Mouse (Mus musculus): Measurements from ENCODE around the gene Atxn7l3b. TPM values are rescaled to one million over a fixed set of nuclear protein-coding genes. Genes with fewer than 3 reads are reported as not detected.
"Not testable (repeated sequence)": the region's sequence is repeated elsewhere in the genome, so short reads cannot be mapped to it uniquely, and the experiment has no call there.

Gene Atxn7l3b
- 234 TPM in 2 replicates for polyA plus RNA-seq (2014; fragmentation: Nextera tagmentation; extraction: Ambion mirVana)

GRCm38 (mm10) chr10:112928452-112929221 lies at the start of gene Atxn7l3b:
Gene Atxn7l3b, minus strand, starts transcription at chr10:112929001.
- under 1% methylated on average over 70 of the region's 70 CpGs for WGBS
- no peaks in the 10 kb centered on the region for H3K27me3 ChIP-seq (ENCODE audit: control insufficient read depth, insufficient read depth, low read length)

GRCm38 (mm10) chr10:112977586-112977985 lies 48.8 kb upstream of the Atxn7l3b start:
- Histone ChIP-seq H3K9ac (ENCODE audit: low read length) (no peak overlapping the region), H3K4me3 (ENCODE audit: low read depth, low read length) (no peak overlapping the region), H3K36me3 (ENCODE audit: control insufficient read depth, insufficient read depth, low read length) (no peaks in the 10 kb centered on the region), H3K4me2 (ENCODE audit: low read depth, low read length, severe bottlenecking) (no peak overlapping the region), H3K9me3 (ENCODE audit: control insufficient read depth, low read length) (no peaks in the 10 kb centered on the region), H3K4me1 (replicated peaks; ENCODE audit: control insufficient read depth, insufficient read depth, low read length) (no peaks in the 10 kb centered on the region), H3K27ac (ENCODE audit: low read depth, low read length) (no peak overlapping the region), H3K27me3 (ENCODE audit: control insufficient read depth, insufficient read depth, low read length) (no peaks in the 10 kb centered on the region)
- 88% methylated on average over 4 of the region's 4 CpGs for WGBS
- no peak for ATAC-seq (replicated peaks; ENCODE audit: low FRiP score)
- no peak for DNase-seq (ENCODE audit: low spot score)

More at GRCm38 (mm10) chr10:112928452-112929221, at the start of gene Atxn7l3b:
- Histone ChIP-seq H3K9ac (ENCODE audit: low read length) (peak within 1 kb of the TSS; percentile 94), H3K27ac (ENCODE audit: low read depth, low read length) (peak within 1 kb of the TSS; percentile 82), H3K36me3 (ENCODE audit: control insufficient read depth, insufficient read depth, low read length) (peaks cover 13% of the 10 kb centered on the region), H3K4me2 (ENCODE audit: low read depth, low read length, severe bottlenecking) (peak within 1 kb of the TSS; percentile 61), H3K9me3 (ENCODE audit: control insufficient read depth, low read length) (no peaks in the 10 kb centered on the region; the same call in 1 of the 2 replicates), H3K4me3 (ENCODE audit: low read depth, low read length) (peak within 1 kb of the TSS; percentile 66), H3K4me1 (replicated peaks; ENCODE audit: control insufficient read depth, insufficient read depth, low read length) (peaks cover 8% of the 10 kb centered on the region; the same call in 1 of the 2 replicates)
- ATAC-seq (replicated peaks; ENCODE audit: low FRiP score) (peak; percentile 100), DNase-seq (ENCODE audit: low spot score) (peak; percentile 97)

DNA sequence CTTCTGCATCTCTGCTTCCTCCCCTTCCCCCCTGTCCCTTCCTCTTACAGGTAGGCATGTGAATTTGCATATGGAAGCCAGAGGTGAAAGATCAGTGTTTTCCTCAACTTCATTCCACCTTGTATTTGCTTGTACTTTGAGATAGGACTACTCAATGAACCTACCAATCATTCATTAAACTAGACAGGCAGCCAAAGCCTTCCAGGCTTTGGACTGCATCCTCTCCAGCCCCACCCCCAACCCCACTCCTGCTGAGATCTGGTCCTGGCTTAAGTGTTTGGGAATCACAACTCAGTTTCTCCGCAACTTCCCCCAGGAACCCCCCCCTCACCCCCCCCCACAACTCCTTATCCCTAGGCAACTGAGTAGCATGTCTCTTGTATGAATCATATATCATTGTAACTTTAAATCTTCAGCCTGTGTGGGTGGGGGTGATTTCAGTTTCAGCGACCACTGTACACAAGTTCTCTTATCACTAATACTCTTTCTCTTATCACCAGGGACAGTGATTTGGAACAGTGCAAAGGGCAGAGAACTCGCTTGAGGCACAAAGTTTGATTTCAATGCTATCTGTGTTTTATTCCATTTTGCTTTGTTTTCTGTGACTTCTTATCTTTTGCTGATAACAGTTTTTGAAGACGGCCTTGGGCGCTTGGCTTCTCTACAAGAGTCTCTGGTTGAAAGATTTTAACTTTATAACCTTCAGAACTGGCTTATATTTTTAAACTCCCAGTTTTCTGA lies 44.7 kb upstream of the Atxn7l3b start:
- ATAC-seq (replicated peaks; ENCODE audit: low FRiP score), result no peak
- H3K9ac ChIP-seq (ENCODE audit: low read length), result no peak overlapping the region
- no peaks in the 10 kb centered on the region for H3K36me3 ChIP-seq (ENCODE audit: control insufficient read depth, insufficient read depth, low read length)
- no peaks in the 10 kb centered on the region for H3K27me3 ChIP-seq (ENCODE audit: control insufficient read depth, insufficient read depth, low read length)
- no peak overlapping the region for H3K4me3 ChIP-seq (ENCODE audit: low read depth, low read length)
- 69% methylated on average over 5 of the region's 5 CpGs for WGBS
- H3K4me1 ChIP-seq (replicated peaks; ENCODE audit: control insufficient read depth, insufficient read depth, low read length), result no peaks in the 10 kb centered on the region
- H3K4me2 ChIP-seq (ENCODE audit: low read depth, low read length, severe bottlenecking), result no peak overlapping the region
- no peaks in the 10 kb centered on the region for H3K9me3 ChIP-seq (ENCODE audit: control insufficient read depth, low read length)
- no peak overlapping the region for H3K27ac ChIP-seq (ENCODE audit: low read depth, low read length)
- DNase-seq (ENCODE audit: low spot score), result no peak

DNA sequence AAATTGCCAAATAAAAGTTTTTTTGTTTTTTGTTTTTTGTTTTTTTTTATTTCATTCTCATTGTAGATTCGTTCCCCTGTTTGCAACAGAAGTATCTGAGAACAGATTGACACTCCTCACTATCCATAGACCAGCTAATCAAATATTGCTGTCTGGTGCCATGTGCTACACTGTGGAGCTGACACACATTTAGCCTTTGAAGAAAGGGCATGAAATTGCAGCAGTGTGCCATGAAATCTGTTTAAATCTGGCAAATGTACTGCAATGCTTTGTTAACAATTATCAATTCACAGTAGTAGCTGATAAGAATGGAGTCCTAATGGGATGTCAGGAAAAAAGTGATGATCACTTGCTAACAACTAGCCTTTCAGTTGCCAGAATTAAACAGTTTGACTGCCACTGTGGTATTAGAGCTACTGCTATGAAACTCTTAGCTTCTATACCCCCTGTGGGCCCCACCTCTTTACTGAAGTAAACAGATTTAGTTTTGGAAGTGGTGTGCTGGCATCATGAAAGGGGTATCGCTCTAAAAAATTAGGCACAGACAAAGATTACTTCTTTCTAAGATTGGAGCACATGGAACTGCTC lies 41.3 kb upstream of the Atxn7l3b start:
- H3K4me1 ChIP-seq (replicated peaks; ENCODE audit: control insufficient read depth, insufficient read depth, low read length), result no peaks in the 10 kb centered on the region
- H3K9ac ChIP-seq (ENCODE audit: low read length), result no peak overlapping the region
- WGBS, result 87% methylated on average over 2 of the region's 2 CpGs
- no peak overlapping the region for H3K27ac ChIP-seq (ENCODE audit: low read depth, low read length)
- DNase-seq (ENCODE audit: low spot score), result no peak
- no peak overlapping the region for H3K4me3 ChIP-seq (ENCODE audit: low read depth, low read length)
- no peaks in the 10 kb centered on the region for H3K36me3 ChIP-seq (ENCODE audit: control insufficient read depth, insufficient read depth, low read length)
- no peak for ATAC-seq (replicated peaks; ENCODE audit: low FRiP score)
- no peaks in the 10 kb centered on the region for H3K9me3 ChIP-seq (ENCODE audit: control insufficient read depth, low read length)
- no peak overlapping the region for H3K4me2 ChIP-seq (ENCODE audit: low read depth, low read length, severe bottlenecking)
- no peaks in the 10 kb centered on the region for H3K27me3 ChIP-seq (ENCODE audit: control insufficient read depth, insufficient read depth, low read length)

- H3K9me3 ChIP-seq (ENCODE audit: control insufficient read depth, low read length), result no peaks in the 10 kb centered on the region
- no peaks in the 10 kb centered on the region for H3K27me3 ChIP-seq (ENCODE audit: control insufficient read depth, insufficient read depth, low read length)
- H3K36me3 ChIP-seq (ENCODE audit: control insufficient read depth, insufficient read depth, low read length), result no peaks in the 10 kb centered on the region
- H3K4me3 ChIP-seq (ENCODE audit: low read depth, low read length), result no peak overlapping the region
- H3K27ac ChIP-seq (ENCODE audit: low read depth, low read length), result no peak overlapping the region
- H3K9ac ChIP-seq (ENCODE audit: low read length), result no peak overlapping the region
- WGBS, result 85% methylated on average over 2 of the region's 2 CpGs
- DNase-seq (ENCODE audit: low spot score), result no peak
- H3K4me1 ChIP-seq (replicated peaks; ENCODE audit: control insufficient read depth, insufficient read depth, low read length), result no peaks in the 10 kb centered on the region
- no peak overlapping the region for H3K4me2 ChIP-seq (ENCODE audit: low read depth, low read length, severe bottlenecking)
- no peak for ATAC-seq (replicated peaks; ENCODE audit: low FRiP score)
These were observed 38.8 kb upstream of the Atxn7l3b start for GRCm38 (mm10) chr10:112967578-112967977.

- H3K4me3 ChIP-seq (ENCODE audit: low read depth, low read length), result not testable (repeated sequence)
These were observed 33.4 kb upstream of the Atxn7l3b start for GRCm38 (mm10) chr10:112962216-112962615.

DNA sequence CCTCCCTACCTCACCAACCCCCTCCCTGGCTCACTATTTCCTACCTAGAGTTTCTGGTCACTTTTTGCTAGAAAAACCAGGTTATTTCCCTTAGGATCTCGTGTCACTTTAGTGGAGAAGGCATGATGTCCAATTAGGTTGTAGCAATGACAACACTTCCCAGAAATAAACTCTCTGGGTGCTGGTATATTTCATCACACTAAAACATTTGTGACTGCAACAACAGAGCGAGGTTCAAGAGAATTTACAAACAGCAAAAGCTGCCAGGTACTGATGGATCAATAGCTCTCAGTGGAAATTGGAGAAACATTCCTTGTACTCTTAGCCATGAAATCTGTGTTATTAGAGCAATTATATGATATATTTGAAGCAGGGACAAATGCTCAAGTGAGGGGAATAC lies 25.3 kb upstream of the Atxn7l3b start:
- H3K4me1 ChIP-seq (replicated peaks; ENCODE audit: control insufficient read depth, insufficient read depth, low read length), result no peaks in the 10 kb centered on the region
- H3K36me3 ChIP-seq (ENCODE audit: control insufficient read depth, insufficient read depth, low read length), result no peaks in the 10 kb centered on the region
- no peak overlapping the region for H3K27ac ChIP-seq (ENCODE audit: low read depth, low read length)
- WGBS, result 74% methylated on average over 2 of the region's 2 CpGs
- DNase-seq (ENCODE audit: low spot score), result no peak
- ATAC-seq (replicated peaks; ENCODE audit: low FRiP score), result no peak
- H3K9me3 ChIP-seq (ENCODE audit: control insufficient read depth, low read length), result no peaks in the 10 kb centered on the region
- H3K27me3 ChIP-seq (ENCODE audit: control insufficient read depth, insufficient read depth, low read length), result no peaks in the 10 kb centered on the region
- H3K4me2 ChIP-seq (ENCODE audit: low read depth, low read length, severe bottlenecking), result no peak overlapping the region
- H3K9ac ChIP-seq (ENCODE audit: low read length), result no peak overlapping the region
- no peak overlapping the region for H3K4me3 ChIP-seq (ENCODE audit: low read depth, low read length)

More at GRCm38 (mm10) chr10:112962216-112962615, 33.4 kb upstream of the Atxn7l3b start:
- not testable (repeated sequence) for H3K4me1 ChIP-seq (replicated peaks; ENCODE audit: control insufficient read depth, insufficient read depth, low read length); H3K4me2 ChIP-seq (ENCODE audit: low read depth, low read length, severe bottlenecking); H3K27me3 ChIP-seq (ENCODE audit: control insufficient read depth, insufficient read depth, low read length); H3K9me3 ChIP-seq (ENCODE audit: control insufficient read depth, low read length); H3K27ac ChIP-seq (ENCODE audit: low read depth, low read length); ATAC-seq (replicated peaks; ENCODE audit: low FRiP score); H3K9ac ChIP-seq (ENCODE audit: low read length); H3K36me3 ChIP-seq (ENCODE audit: control insufficient read depth, insufficient read depth, low read length); DNase-seq (ENCODE audit: low spot score)
- WGBS, result 63% methylated on average over 4 of the region's 4 CpGs

- Histone ChIP-seq H3K4me1 (replicated peaks; ENCODE audit: control insufficient read depth, insufficient read depth, low read length) (no peaks in the 10 kb centered on the region), H3K27me3 (ENCODE audit: control insufficient read depth, insufficient read depth, low read length) (no peaks in the 10 kb centered on the region), H3K9ac (ENCODE audit: low read length) (no peak overlapping the region), H3K36me3 (ENCODE audit: control insufficient read depth, insufficient read depth, low read length) (no peaks in the 10 kb centered on the region), H3K4me2 (ENCODE audit: low read depth, low read length, severe bottlenecking) (no peak overlapping the region), H3K4me3 (ENCODE audit: low read depth, low read length) (no peak overlapping the region), H3K9me3 (ENCODE audit: control insufficient read depth, low read length) (no peaks in the 10 kb centered on the region), H3K27ac (ENCODE audit: low read depth, low read length) (no peak overlapping the region)
- ATAC-seq (replicated peaks; ENCODE audit: low FRiP score) (no peak), DNase-seq (ENCODE audit: low spot score) (no peak)
- WGBS, result 86% methylated on average over 3 of the region's 3 CpGs
These were observed 19.7 kb upstream of the Atxn7l3b start for GRCm38 (mm10) chr10:112948453-112948852.

Data from forebrain, embryonic 11.5 days (tissue).